Mouse (Mus musculus) heart, postnatal 0 days (tissue): Measurements from ENCODE around the gene Btbd35f12. TPM values are rescaled to one million over a fixed set of nuclear protein-coding genes. Genes with fewer than 3 reads are reported as not detected.
"Not testable (repeated sequence)": the region's sequence is repeated elsewhere in the genome, so short reads cannot be mapped to it uniquely, and the experiment has no call there.

Experiments
- ATAC-seq: fragments of 200-750 bp; cut with Nextera tagmentation; 2 replicates; pipeline ENCODE4 v1.8.0; 2017; ENCODE audit warnings: low read depth, moderate number of reproducible peaks, moderate library complexity; ENCODE audit not compliant: insufficient read depth
- DNase-seq: peaks from one replicate; pipeline ENCODE4 v3.0.0-alpha.2; 2016; ENCODE audit warnings: low spot score
- H3K27ac ChIP-seq: fragments of 300-500 bp; sonication (generic); 2 replicates; pipeline ENCODE4 v1.5.1; 2014; ENCODE audit warnings: low read depth, mild to moderate bottlenecking
- H3K27me3 ChIP-seq: fragments of 300-500 bp; sonication (generic); 2 replicates; pipeline ENCODE4 v1.6.1; 2014; ENCODE audit warnings: low read length, mixed read lengths; ENCODE audit not compliant: control insufficient read depth, insufficient read depth
- H3K36me3 ChIP-seq: fragments of 300-500 bp; sonication (generic); replicated peaks from 2 replicates; pipeline ENCODE4 v1.6.1; 2014; ENCODE audit warnings: low read length, mixed read lengths; ENCODE audit not compliant: control insufficient read depth, insufficient read depth
- H3K4me1 ChIP-seq: fragments of 300-500 bp; sonication (generic); 2 replicates; pipeline ENCODE4 v1.6.1; 2014; ENCODE audit warnings: antibody characterized with exemption; ENCODE audit not compliant: control insufficient read depth, insufficient read depth
- H3K4me2 ChIP-seq: fragments of 300-500 bp; sonication (generic); 2 replicates; pipeline ENCODE4 v1.6.1; 2014; ENCODE audit warnings: low read depth, mild to moderate bottlenecking, low read length, moderate library complexity
- H3K4me3 ChIP-seq: fragments of 300-500 bp; sonication (generic); 2 replicates; pipeline ENCODE4 v1.5.1; 2014; ENCODE audit warnings: low read depth, low read length
- H3K9ac ChIP-seq: fragments of 300-500 bp; sonication (generic); replicated peaks from 2 replicates; pipeline ENCODE4 v1.6.1; 2014; ENCODE audit warnings: low read depth, low read length, mixed read lengths
- H3K9me3 ChIP-seq: fragments of 300-500 bp; sonication (generic); replicated peaks from 2 replicates; pipeline ENCODE4 v1.6.1; 2016; ENCODE audit warnings: low read length; ENCODE audit not compliant: control insufficient read depth
- WGBS: fragments of 180-500 bp; shearing (Covaris S2); extraction: QIAGEN DNeasy Blood & Tissue Kit; methylation state at CpG from one replicate; pipeline ENCODE4 v1.1.7; 2014; 5-methylcytosine and 5-hydroxymethylcytosine counted together
- polyA plus RNA-seq: library from polyadenylated mRNA; unstranded; fragments of >200 nt; fragmentation: Nextera tagmentation; extraction: Ambion mirVana; gene quantifications from 2 replicates; pipeline ENCODE4 v1.2.1, GENCODE M21; 2015
- total RNA-seq: library from RNA; depleted of rRNA; stranded (reverse); fragments of >200 nt; gene quantifications from 2 replicates; pipeline ENCODE4 v1.2.3, GENCODE M21; 2014; ENCODE audit warnings: low replicate concordance; rRNA removed

Btbd35f12 gene
- total RNA-seq (not detected in 2 replicates), polyA plus RNA-seq (not detected in 2 replicates)

DNA sequence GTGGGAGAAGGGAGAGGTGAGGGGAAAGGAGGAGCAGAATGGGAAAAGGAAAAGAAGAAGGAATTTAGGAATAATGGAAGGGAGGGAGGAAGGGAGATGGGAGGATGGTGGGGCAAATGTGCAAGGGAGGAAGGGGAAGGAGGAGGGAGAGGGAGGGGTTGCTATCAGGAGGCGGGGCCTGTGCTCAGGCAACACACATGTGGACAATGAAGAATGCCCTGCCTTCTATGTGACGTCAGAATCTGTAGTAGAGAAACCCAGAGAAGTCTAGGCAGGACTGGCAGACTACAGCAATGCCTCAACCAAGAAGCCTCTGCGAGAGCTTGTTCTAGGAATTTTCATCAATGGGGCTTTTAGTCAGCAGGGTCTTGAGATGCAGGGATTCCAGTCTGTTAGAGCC is at the start of gene Btbd35f12:
Btbd35f12 (plus strand) TSS at position 301 of the 400 bp plus-strand sequence.
- no CpG with 5 or more reads among the region's 3 CpGs for WGBS
- H3K4me1 ChIP-seq, H3K27me3 ChIP-seq, H3K27ac ChIP-seq, H3K36me3 ChIP-seq, H3K9me3 ChIP-seq, H3K4me3 ChIP-seq, H3K9ac ChIP-seq, ATAC-seq, H3K4me2 ChIP-seq, DNase-seq: not testable (repeated sequence)

DNA sequence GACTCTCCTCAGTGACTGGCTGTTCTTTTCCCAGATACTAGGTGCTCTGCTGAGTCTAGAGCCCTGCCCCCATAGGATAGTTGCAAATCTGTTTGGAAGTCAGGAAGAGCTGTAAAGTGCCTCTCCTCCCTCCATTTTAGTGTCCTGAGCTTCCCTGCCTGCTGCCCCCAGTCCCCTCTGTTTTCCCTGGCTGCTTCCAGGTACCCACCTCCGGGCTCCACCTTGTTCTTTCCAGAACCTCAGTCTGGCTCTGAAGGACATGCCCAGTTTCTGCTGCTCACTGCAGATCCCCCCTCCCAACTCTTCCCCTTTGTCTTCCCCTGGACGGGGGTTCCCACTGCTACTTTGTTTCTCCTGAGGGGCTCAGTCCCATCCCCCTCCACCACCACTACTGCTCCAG is 40.1 kb downstream of the Btbd35f12 start:
- H3K27ac ChIP-seq, DNase-seq, H3K4me2 ChIP-seq, H3K36me3 ChIP-seq, H3K4me3 ChIP-seq, H3K4me1 ChIP-seq, H3K9ac ChIP-seq, H3K9me3 ChIP-seq, H3K27me3 ChIP-seq, ATAC-seq: not testable (repeated sequence)
- WGBS = 61% methylated on average over 2 of the region's 2 CpGs

Other genes starting within 250 kb of the Btbd35f12 start
- not detected in 2 replicates for gene Spin2-ps6, start 78.5 kb upstream of the Btbd35f12 start, total RNA-seq
- gene Spin2-ps6, start 78.5 kb upstream of the Btbd35f12 start, polyA plus RNA-seq = not detected in 2 replicates